Mouse (Mus musculus): Measurements from ENCODE around the gene Ap1g2.

DNA sequence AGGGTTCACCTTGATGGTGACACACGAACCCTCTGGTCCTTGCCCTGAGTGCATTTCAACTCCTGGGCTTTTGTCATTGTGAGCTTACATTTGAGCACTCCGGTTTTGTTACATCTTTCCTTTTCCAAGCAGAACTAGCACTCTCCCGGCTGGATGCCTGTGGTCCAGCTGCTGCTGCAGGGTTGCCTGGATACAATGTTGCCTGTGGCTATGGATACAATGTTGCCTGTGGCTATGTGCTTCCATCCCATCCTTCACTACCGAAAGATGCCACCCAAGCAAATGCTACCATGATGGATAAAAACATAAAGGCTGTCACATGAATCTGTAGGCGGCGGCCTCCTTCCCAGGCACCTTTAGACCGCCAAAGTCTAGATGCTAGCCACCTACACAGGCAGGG, 20.1 kb upstream of the Ap1g2 start:
- TF ChIP-seq CTCF (conservative IDR thresholded peaks at IDR 0.05; ENCODE audit: low read length) (no peak), NANOG (IDR thresholded peaks at IDR 0.05; ENCODE audit: borderline replicate concordance, low read length) (no peak)

Measured in E14TG2a.4 (cell line).